Mouse (Mus musculus) spleen, adult 2 months (tissue): ENCODE results near the gene Saa1.

Experiments used
- CTCF ChIP-seq: fragments of 200-500 bp; IDR thresholded peaks from 2 replicates; pipeline ENCODE4 v1.5.1; 2011; ENCODE audit warnings: mild to moderate bottlenecking, inconsistent platforms; ENCODE audit not compliant: insufficient read depth, insufficient read length, insufficient replicate concordance; ENCODE audit errors: extremely low read depth
- POLR2A ChIP-seq: fragments of 200-500 bp; IDR thresholded peaks from 2 replicates; pipeline ENCODE4 v1.6.1; 2011; ENCODE audit warnings: low read depth, low read length, inconsistent platforms

DNA sequence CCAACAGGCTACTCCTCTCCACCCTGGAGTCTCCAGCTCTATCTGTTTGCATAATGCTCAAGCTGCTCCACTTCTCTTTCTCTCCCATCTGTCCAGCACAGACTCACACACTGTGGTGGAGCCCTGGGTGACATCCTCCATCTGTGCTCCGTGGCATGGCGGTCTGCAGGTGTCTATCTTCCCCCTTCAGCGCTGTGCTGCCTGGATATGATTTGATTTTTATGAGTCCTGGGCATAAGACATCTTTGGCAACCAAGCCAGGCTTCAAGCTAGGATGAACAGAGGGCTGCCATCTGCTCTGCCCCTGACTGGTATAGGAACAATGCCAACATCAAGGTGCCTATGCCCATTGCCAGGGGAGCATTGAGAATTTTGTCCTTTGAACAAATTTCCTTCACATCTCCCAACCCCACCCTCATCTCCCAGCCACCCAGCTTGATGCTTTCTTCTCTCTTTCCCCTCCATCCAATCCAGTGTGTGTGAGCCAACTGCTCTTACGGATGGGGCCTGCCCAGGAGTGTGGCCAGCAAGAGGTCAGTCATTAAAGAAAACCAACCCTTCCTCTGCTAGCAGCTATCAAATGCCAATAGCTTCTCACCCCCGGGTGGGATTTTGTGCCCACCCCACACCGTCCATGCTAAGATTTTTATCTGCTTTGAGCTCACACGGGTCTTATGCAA lies 24.0 kb downstream of the Saa1 start:
- TF ChIP-seq CTCF (no peak), POLR2A (no peak)
